Mouse (Mus musculus) erythroblast, embryonic 14.5 days (primary cell): ENCODE measurements around the gene Tpx2.

Source experiments
- GATA1 ChIP-seq: IDR thresholded peaks from 2 replicates; pipeline ENCODE4 v1.6.1; 2012; ENCODE audit warnings: low read length, inconsistent platforms, mixed read lengths
- TAL1 ChIP-seq: IDR thresholded peaks from 3 replicates; pipeline ENCODE4 v1.6.1; 2012; ENCODE audit warnings: low read length, inconsistent platforms, mixed read lengths

GRCm38 (mm10) chr2:152902658-152903057 is 54.9 kb downstream of the Tpx2 start:
- TF ChIP-seq GATA1 (no peak), TAL1 (no peak)
